Mouse (Mus musculus) bone marrow, adult 2 months (tissue): ENCODE results near the gene Reep3. TPM values are rescaled to one million over a fixed set of nuclear protein-coding genes. Genes with fewer than 3 reads are reported as not detected.

Source experiments
- H3K27ac ChIP-seq: fragments of 200-500 bp; 2 replicates; pipeline ENCODE4 v1.5.1; 2012; ENCODE audit warnings: low read depth, mild to moderate bottlenecking, control low read depth, inconsistent platforms, low read length; ENCODE audit not compliant: control insufficient read depth, poor library complexity, insufficient read depth
- H3K4me1 ChIP-seq: fragments of 200-500 bp; 2 replicates; pipeline ENCODE4 v1.6.1; 2011; ENCODE audit warnings: low read length; ENCODE audit not compliant: control insufficient read depth, insufficient read depth
- H3K4me3 ChIP-seq: fragments of 200-500 bp; replicated peaks from 2 replicates; pipeline ENCODE3; 2011; ENCODE audit warnings: mild to moderate bottlenecking, low read depth, low read length, control low read depth; ENCODE audit not compliant: control insufficient read depth
- CTCF ChIP-seq: fragments of 200-500 bp; IDR thresholded peaks from 2 replicates; pipeline ENCODE4 v1.5.1; 2011; ENCODE audit warnings: low read length, control low read depth; ENCODE audit not compliant: control insufficient read depth, insufficient read depth
- POLR2A ChIP-seq: fragments of 200-500 bp; IDR thresholded peaks from 2 replicates; pipeline ENCODE4 v1.6.1; 2011; ENCODE audit warnings: low read depth, mild to moderate bottlenecking, control low read depth, low read length, borderline replicate concordance; ENCODE audit not compliant: control insufficient read depth
- WGBS: fragments of 180-500 bp; shearing (Covaris S2); methylation state at CpG from one replicate; pipeline ENCODE4 v1.1.7; 2018; 5-methylcytosine and 5-hydroxymethylcytosine counted together
- polyA plus RNA-seq: library from polyadenylated mRNA; stranded (reverse); fragments of >200 nt; gene quantifications from 2 replicates; pipeline ENCODE4 v1.2.4, GENCODE M21; 2011; ENCODE audit warnings: low replicate concordance; ENCODE audit not compliant: missing spikeins, insufficient read depth, insufficient read length

The Reep3 gene
- polyA plus RNA-seq, 1 experiment: 10.8 TPM

- Histone ChIP-seq H3K4me3 (no peak overlapping the region), H3K4me1 (0 out of 2 replicates have a peak, but pooled peaks cover 1% of the 10 kb centered on the region), H3K27ac (no peak overlapping the region)
- 82% methylated on average over 10 of the region's 10 CpGs for WGBS
- TF ChIP-seq POLR2A (no peak), CTCF (no peak)
Observed at GRCm38 (mm10) chr10:67085124-67085523, 11.6 kb downstream of the Reep3 start.

DNA sequence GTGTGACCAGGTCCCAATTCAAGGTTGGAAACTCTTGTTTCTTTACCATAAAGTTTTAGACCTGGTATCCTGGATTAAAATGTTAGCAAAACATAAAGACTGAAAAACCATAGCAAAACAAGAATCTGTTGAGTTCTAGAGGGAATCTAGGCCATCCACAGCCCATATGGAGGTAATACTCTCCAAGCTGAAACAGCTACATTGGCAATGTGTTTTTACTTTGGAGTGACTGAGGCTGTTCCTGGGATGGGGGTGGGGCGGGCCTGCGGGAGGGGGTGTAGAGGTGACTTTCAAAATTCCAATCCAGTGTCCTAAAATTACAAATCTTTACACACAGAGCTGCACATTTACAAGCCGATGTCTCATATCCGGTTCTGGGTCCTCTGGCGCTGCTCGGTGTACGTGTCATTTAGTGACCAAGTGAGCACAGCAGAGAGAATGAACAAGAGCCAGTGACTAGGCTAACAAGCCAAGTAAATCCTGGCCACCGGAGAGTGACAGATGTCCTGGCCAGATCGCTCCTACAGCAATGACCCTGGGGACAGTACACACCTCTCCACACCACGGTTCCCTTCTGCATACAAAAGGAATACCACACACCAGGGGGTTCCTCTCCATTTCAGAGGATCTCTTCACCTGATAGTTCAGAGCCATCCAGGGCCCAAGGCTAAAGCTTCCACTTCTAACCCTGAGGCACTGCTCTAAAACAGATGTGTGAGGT, 13.1 kb downstream of the Reep3 start:
- Histone ChIP-seq H3K27ac (no peak overlapping the region), H3K4me1 (0 out of 2 replicates have a peak, but pooled peaks cover 1% of the 10 kb centered on the region), H3K4me3 (no peak overlapping the region)
- no peak for TF ChIP-seq CTCF
- WGBS: 82% methylated on average over 10 of the region's 10 CpGs

GRCm38 (mm10) chr10:67082531-67082930, 14.2 kb downstream of the Reep3 start:
- no peak overlapping the region for H3K27ac ChIP-seq
- no peak overlapping the region for H3K4me3 ChIP-seq
- peaks cover 2% of the 10 kb centered on the region; the same call in 1 of the 2 replicates for H3K4me1 ChIP-seq
- TF ChIP-seq CTCF: no peak
- no peak for TF ChIP-seq POLR2A
- 85% methylated on average over 4 of the region's 4 CpGs for WGBS

DNA sequence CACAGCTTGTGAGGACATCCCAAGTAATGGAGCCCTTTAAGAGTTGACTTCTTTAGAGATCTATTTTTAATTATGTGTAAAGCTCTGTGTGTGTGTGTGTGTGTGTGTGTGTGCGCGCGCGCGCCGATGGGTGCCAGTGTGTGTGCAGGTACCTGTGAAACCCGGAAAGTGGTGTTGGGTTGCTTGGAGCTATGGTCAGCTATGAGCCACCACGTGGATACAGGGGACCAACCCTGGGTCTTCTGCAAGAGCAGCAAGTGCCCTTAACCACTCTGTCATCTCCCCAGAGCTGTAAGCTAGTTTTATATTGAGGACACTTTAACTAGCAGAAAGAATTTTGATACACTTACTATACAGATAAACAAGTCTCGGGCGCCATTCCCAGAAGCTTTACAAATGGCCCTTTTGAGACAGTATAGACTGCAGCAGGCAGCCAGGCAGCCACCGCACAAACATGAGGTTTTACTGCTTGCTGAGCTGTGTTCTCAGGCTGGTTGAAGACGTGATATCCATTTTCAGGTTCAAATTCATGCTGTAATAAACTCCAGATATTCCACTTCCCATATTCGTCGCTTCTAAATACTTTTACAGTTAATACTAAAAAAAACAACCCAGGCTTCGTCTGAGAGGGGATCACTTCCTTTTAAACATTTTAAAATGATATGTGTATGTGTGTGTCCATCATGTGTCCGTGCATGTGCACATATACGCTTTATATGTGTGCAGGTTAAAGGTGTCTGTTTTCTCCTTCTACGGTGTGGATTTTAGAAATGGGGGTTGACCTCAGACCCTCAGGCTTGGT, 15.3 kb downstream of the Reep3 start:
- TF ChIP-seq CTCF (no peak), POLR2A (no peak)
- Histone ChIP-seq H3K4me3 (no peak overlapping the region), H3K4me1 (peaks cover 2% of the 10 kb centered on the region; the same call in 1 of the 2 replicates), H3K27ac (no peak overlapping the region)
- WGBS: 79% methylated on average over 18 of the region's 18 CpGs

DNA sequence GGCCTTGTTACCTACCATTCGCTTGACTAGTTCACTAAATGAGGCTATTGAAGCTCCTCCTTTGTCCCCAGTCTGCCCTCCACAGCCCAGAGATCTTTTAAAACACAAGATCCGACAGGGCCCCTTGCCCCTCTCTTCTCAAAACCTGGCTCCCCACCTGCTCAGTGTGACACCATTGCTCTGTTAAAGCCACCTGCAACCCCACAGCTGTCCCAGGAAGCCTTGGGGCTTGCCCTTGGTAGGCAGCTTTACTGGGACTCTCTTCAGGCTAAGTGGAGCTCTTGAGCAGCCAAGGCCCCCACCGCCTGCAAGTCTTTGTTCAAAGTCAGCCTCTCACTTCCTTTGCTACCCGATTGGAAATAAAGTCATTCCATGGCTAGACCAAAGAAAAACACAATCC, 17.7 kb downstream of the Reep3 start:
- WGBS: 78% methylated on average over 4 of the region's 4 CpGs
- Histone ChIP-seq H3K4me3 (no peak overlapping the region), H3K27ac (no peak overlapping the region), H3K4me1 (peaks cover 2% of the 10 kb centered on the region; the same call in 1 of the 2 replicates)
- no peak for TF ChIP-seq CTCF
- TF ChIP-seq POLR2A: no peak

DNA sequence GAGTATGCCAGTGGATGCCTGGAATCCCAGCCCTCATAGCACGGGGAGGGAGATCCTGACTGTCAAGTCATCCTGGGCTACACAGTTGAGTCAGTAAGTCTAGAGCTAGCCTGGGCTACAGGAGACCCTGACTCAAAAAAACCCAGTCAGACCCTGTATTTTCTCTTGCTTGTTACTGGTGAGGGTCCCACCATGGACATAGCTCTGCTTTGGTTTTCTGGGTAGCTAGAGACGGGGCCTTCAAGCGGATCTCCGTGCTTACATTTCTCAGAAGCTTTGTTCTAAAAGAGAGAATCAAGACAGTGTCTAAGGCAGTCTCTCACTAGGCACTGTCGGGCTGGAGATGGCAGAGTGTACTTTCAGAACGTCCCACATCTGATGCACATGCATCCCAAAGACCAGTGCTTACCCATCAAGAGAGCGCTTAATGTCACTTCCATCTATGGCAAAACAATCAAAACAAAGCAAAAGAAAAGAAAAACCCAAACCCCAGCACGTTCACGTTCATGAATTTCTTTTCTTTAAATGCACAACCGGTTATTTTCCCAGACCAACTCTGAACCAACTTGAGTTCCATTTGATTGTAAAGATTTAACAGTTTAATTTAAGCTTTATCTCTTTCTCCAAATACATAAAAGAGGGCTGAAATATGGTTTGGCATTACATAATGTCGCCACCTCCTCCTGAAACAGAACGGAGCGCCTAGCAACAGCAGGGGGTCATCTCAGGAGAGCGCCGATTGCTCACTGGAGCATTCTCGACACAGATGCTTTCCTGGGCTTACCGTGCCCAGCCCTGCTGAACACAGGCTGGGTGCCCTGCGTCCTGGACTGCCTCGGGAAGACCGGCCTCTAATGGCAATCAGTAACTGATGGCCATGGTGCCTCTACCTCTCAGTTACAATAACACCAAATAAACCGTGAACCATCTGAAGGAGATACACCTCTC, 20.5 kb downstream of the Reep3 start:
- Histone ChIP-seq H3K27ac (no peak overlapping the region), H3K4me3 (no peak overlapping the region), H3K4me1 (peaks cover 4% of the 10 kb centered on the region; the same call in 1 of the 2 replicates)
- 79% methylated on average over 21 of the region's 21 CpGs for WGBS
- no peak for TF ChIP-seq POLR2A
- no peak for TF ChIP-seq CTCF

GRCm38 (mm10) chr10:67073577-67073976, 23.2 kb downstream of the Reep3 start:
- Histone ChIP-seq H3K4me1 (peaks cover 7% of the 10 kb centered on the region; the same call in 1 of the 2 replicates), H3K4me3 (no peak overlapping the region), H3K27ac (no peak overlapping the region)
- WGBS: 78% methylated on average over 8 of the region's 8 CpGs
- TF ChIP-seq CTCF: no peak
- no peak for TF ChIP-seq POLR2A
